Mouse (Mus musculus): ENCODE measurements around the gene Sorcs2. TPM values are rescaled to one million over a fixed set of nuclear protein-coding genes. Genes with fewer than 3 reads are reported as not detected.
"Not testable (repeated sequence)": the region's sequence is repeated elsewhere in the genome, so short reads cannot be mapped to it uniquely, and the experiment has no call there.

Gene Sorcs2
- polyA plus RNA-seq, 1 experiment from 2014 or later, result 9.0 TPM

GRCm38 (mm10) chr5:36267194-36267769 is 130.7 kb downstream of the Sorcs2 start:
- WGBS, result 88% methylated on average over 3 of the region's 3 CpGs
- no peaks in the 10 kb centered on the region for H3K4me1 ChIP-seq
- no peaks in the 10 kb centered on the region for H3K36me3 ChIP-seq
- no peak overlapping the region for H3K4me3 ChIP-seq
- no peaks in the 10 kb centered on the region for H3K9me3 ChIP-seq (replicated peaks)
- no peaks in the 10 kb centered on the region for H3K27me3 ChIP-seq (ENCODE audit: low read depth, poor library complexity, severe bottlenecking)
- H3K27ac ChIP-seq (replicated peaks), result no peak overlapping the region
- DNase-seq (ENCODE audit: low spot score), result no peak

GRCm38 (mm10) chr5:36260862-36261261 is 137.1 kb downstream of the Sorcs2 start:
- Histone ChIP-seq H3K27me3 (ENCODE audit: low read depth, poor library complexity, severe bottlenecking) (no peaks in the 10 kb centered on the region), H3K27ac (replicated peaks) (no peak overlapping the region; the same call in 1 of the 2 replicates), H3K9me3 (replicated peaks) (no peaks in the 10 kb centered on the region), H3K4me1 (peaks cover 24% of the 10 kb centered on the region), H3K36me3 (no peaks in the 10 kb centered on the region), H3K4me3 (no peak overlapping the region)
- 84% methylated on average over 12 of the region's 12 CpGs for WGBS
- no peak for DNase-seq (ENCODE audit: low spot score)

- WGBS, result 67% methylated on average over 6 of the region's 6 CpGs
- H3K27ac ChIP-seq (replicated peaks), result peak overlapping the region; percentile 69
Measured at GRCm38 (mm10) chr5:36259691-36260124, 138.2 kb downstream of the Sorcs2 start.

GRCm38 (mm10) chr5:36258387-36259181 is 139.4 kb downstream of the Sorcs2 start:
- WGBS, result 90% methylated on average over 12 of the region's 12 CpGs

More at GRCm38 (mm10) chr5:36259691-36260124, 138.2 kb downstream of the Sorcs2 start:
- no peaks in the 10 kb centered on the region for H3K27me3 ChIP-seq (ENCODE audit: low read depth, poor library complexity, severe bottlenecking)
- no peaks in the 10 kb centered on the region for H3K36me3 ChIP-seq
- peak; percentile 18 for DNase-seq (ENCODE audit: low spot score)
- H3K4me3 ChIP-seq, result no peak overlapping the region
- peaks cover 24% of the 10 kb centered on the region for H3K4me1 ChIP-seq
- H3K9me3 ChIP-seq (replicated peaks), result no peaks in the 10 kb centered on the region

GRCm38 (mm10) chr5:36257008-36257407 is 140.9 kb downstream of the Sorcs2 start:
- H3K27ac ChIP-seq (replicated peaks), result no peak overlapping the region
- WGBS, result 94% methylated on average over 5 of the region's 5 CpGs

More at GRCm38 (mm10) chr5:36258387-36259181, 139.4 kb downstream of the Sorcs2 start:
- H3K9me3 ChIP-seq (replicated peaks), result no peaks in the 10 kb centered on the region
- H3K27me3 ChIP-seq (ENCODE audit: low read depth, poor library complexity, severe bottlenecking), result no peaks in the 10 kb centered on the region
- H3K4me1 ChIP-seq, result peaks cover 24% of the 10 kb centered on the region
- no peak for DNase-seq (ENCODE audit: low spot score)
- 0 out of 2 replicates have a peak overlapping the region, but pooled peaks have one; percentile 33 for H3K27ac ChIP-seq (replicated peaks)
- H3K36me3 ChIP-seq, result no peaks in the 10 kb centered on the region
- no peak overlapping the region for H3K4me3 ChIP-seq

GRCm38 (mm10) chr5:36254642-36255516 is 143.1 kb downstream of the Sorcs2 start:
- Histone ChIP-seq H3K4me3 (no peak overlapping the region), H3K4me1 (peaks cover 11% of the 10 kb centered on the region), H3K36me3 (no peaks in the 10 kb centered on the region), H3K27me3 (ENCODE audit: low read depth, poor library complexity, severe bottlenecking) (no peaks in the 10 kb centered on the region), H3K27ac (replicated peaks) (no peak overlapping the region), H3K9me3 (replicated peaks) (no peaks in the 10 kb centered on the region)
- WGBS, result 87% methylated on average over 18 of the region's 18 CpGs
- DNase-seq (ENCODE audit: low spot score), result no peak

More at GRCm38 (mm10) chr5:36257008-36257407, 140.9 kb downstream of the Sorcs2 start:
- Histone ChIP-seq H3K4me1 (peaks cover 24% of the 10 kb centered on the region), H3K9me3 (replicated peaks) (no peaks in the 10 kb centered on the region), H3K36me3 (no peaks in the 10 kb centered on the region), H3K4me3 (no peak overlapping the region), H3K27me3 (ENCODE audit: low read depth, poor library complexity, severe bottlenecking) (no peaks in the 10 kb centered on the region)
- no peak for DNase-seq (ENCODE audit: low spot score)

GRCm38 (mm10) chr5:36252746-36253504 is 145.0 kb downstream of the Sorcs2 start:
- no peaks in the 10 kb centered on the region for H3K36me3 ChIP-seq
- no peaks in the 10 kb centered on the region for H3K4me1 ChIP-seq
- H3K27me3 ChIP-seq (ENCODE audit: low read depth, poor library complexity, severe bottlenecking), result no peaks in the 10 kb centered on the region
- H3K9me3 ChIP-seq (replicated peaks), result no peaks in the 10 kb centered on the region
- 0 out of 2 replicates have a peak overlapping the region, but pooled peaks have one; percentile 33 for H3K27ac ChIP-seq (replicated peaks)
- 93% methylated on average over 17 of the region's 17 CpGs for WGBS
- H3K4me3 ChIP-seq, result no peak overlapping the region
- DNase-seq (ENCODE audit: low spot score), result no peak

GRCm38 (mm10) chr5:36248022-36248421 is 149.9 kb downstream of the Sorcs2 start:
- 90% methylated on average over 3 of the region's 3 CpGs for WGBS
- H3K9me3 ChIP-seq (replicated peaks), result 0 out of 2 replicates have a peak, but pooled peaks cover 3% of the 10 kb centered on the region
- no peak overlapping the region for H3K4me3 ChIP-seq
- no peaks in the 10 kb centered on the region for H3K4me1 ChIP-seq
- H3K27ac ChIP-seq (replicated peaks), result no peak overlapping the region
- H3K27me3 ChIP-seq (ENCODE audit: low read depth, poor library complexity, severe bottlenecking), result no peaks in the 10 kb centered on the region
- H3K36me3 ChIP-seq, result no peaks in the 10 kb centered on the region
- no peak for DNase-seq (ENCODE audit: low spot score)

GRCm38 (mm10) chr5:36237526-36237925 is 160.4 kb downstream of the Sorcs2 start:
- H3K27ac ChIP-seq (replicated peaks); H3K4me3 ChIP-seq; H3K27me3 ChIP-seq (ENCODE audit: low read depth, poor library complexity, severe bottlenecking); H3K9me3 ChIP-seq (replicated peaks); DNase-seq (ENCODE audit: low spot score); H3K36me3 ChIP-seq; H3K4me1 ChIP-seq: not testable (repeated sequence)
- WGBS, result 93% methylated on average over 8 of the region's 10 CpGs

GRCm38 (mm10) chr5:36230301-36230780 is 167.6 kb downstream of the Sorcs2 start:
- Histone ChIP-seq H3K27ac (replicated peaks) (peak overlapping the region; percentile 76), H3K9me3 (replicated peaks) (no peaks in the 10 kb centered on the region), H3K36me3 (no peaks in the 10 kb centered on the region), H3K4me3 (no peak overlapping the region), H3K4me1 (peaks cover 63% of the 10 kb centered on the region), H3K27me3 (ENCODE audit: low read depth, poor library complexity, severe bottlenecking) (no peaks in the 10 kb centered on the region)
- no peak for DNase-seq (ENCODE audit: low spot score)
- WGBS, result 84% methylated on average over 9 of the region's 9 CpGs

- WGBS, result 38% methylated on average over 23 of the region's 23 CpGs
- Histone ChIP-seq H3K9me3 (replicated peaks) (no peaks in the 10 kb centered on the region), H3K4me3 (no peak overlapping the region), H3K4me1 (peaks cover 73% of the 10 kb centered on the region), H3K27me3 (ENCODE audit: low read depth, poor library complexity, severe bottlenecking) (no peaks in the 10 kb centered on the region), H3K36me3 (no peaks in the 10 kb centered on the region), H3K27ac (replicated peaks) (peak overlapping the region; percentile 76)
- DNase-seq (ENCODE audit: low spot score), result peak; percentile 76
Measured at GRCm38 (mm10) chr5:36228405-36229370, 169.3 kb downstream of the Sorcs2 start.

Data from midbrain, embryonic 10.5 days (tissue).